Comparison of ENCODE assay signal across 22 mouse cellular contexts in the genomic region with DNA sequence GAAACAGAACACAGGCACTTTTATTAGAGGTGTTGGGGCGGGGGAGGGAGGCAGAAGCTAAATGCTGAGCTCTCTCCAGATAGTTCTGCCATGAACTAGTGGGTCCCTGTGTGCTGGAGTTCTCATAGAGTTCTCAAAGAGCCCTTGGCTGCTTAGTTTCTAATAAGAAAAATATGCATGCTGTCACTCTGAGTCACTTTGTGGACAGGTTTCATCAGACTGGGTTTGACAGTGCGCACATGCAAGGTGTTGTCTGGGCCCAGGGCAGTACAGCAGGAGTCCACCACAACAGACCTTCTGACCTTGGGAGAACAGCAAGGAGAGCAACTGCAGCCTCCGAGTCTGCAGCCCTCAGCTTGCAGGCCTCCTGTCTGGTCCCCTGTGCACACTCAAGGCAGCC. TPM values are rescaled to one million over a fixed set of nuclear protein-coding genes. Genes with fewer than 3 reads are reported as not detected.
A peak's percentile ranks its signal among the peaks of the same experiment; 100 is the strongest.
DNase-seq lines count a peak whose midpoint lies in the region; ATAC-seq and TF ChIP-seq lines count a peak whose summit lies in the region.
"Had no signal": no experiment of that assay in that cellular context is flagged by ENCODE, and none has a peak within 500 bp of the region (broad histone marks: within the 10 kb centered on the region; RNA-seq: fewer than 3 reads in every experiment).

No protein-coding gene starts in this region.

- DNase-seq in embryonic facial prominence, embryonic 10.5 days (ENCODE audit: low spot score), result no peak
- DNase-seq in limb, embryonic 10.5 days (ENCODE audit: low spot score), result no peak
- DNase-seq in midbrain, postnatal 0 days (ENCODE audit: low spot score), result no peak
- DNase-seq in layer of hippocampus, adult 11-12 months (ENCODE audit: low spot score), result no peak
- no peak for DNase-seq in left cerebral cortex, postnatal 4 days
- DNase-seq: adrenal gland, postnatal 25 days; cerebellum, adult 2 months; cerebellum, postnatal 10 days; forebrain, postnatal 0 days; gastrocnemius, postnatal 25 days; heart, adult 18-20 months; heart, postnatal 10 days; kidney, adult 18-20 months had no signal

- H3K9ac ChIP-seq in embryonic facial prominence, embryonic 13.5 days, result 0 out of 2 replicates have a peak overlapping the region, but pooled peaks have one; percentile 11
- H3K9ac ChIP-seq in limb, embryonic 12.5 days (replicated peaks), result no peak overlapping the region
- no peak overlapping the region for H3K9ac ChIP-seq in midbrain, postnatal 0 days (replicated peaks; ENCODE audit: low read length, poor library complexity, severe bottlenecking)
- H3K9ac ChIP-seq: forebrain, embryonic 12.5 days; forebrain, postnatal 0 days; hindbrain, embryonic 13.5 days had no signal

- no peak for TF ChIP-seq POLR2A in embryonic fibroblast, embryonic 13.5 days (IDR thresholded peaks at IDR 0.05; ENCODE audit: low read depth, low read length)

- no peak overlapping the region for H3K27ac ChIP-seq in embryonic facial prominence, embryonic 13.5 days
- no peak overlapping the region for H3K27ac ChIP-seq in embryonic facial prominence, embryonic 10.5 days (replicated peaks)
- peak overlapping the region; percentile 35; the same call in 1 of the 2 replicates for H3K27ac ChIP-seq in limb, embryonic 12.5 days
- no peak overlapping the region for H3K27ac ChIP-seq in limb, embryonic 10.5 days
- peak overlapping the region; percentile 1; the same call in 1 of the 2 replicates for H3K27ac ChIP-seq in embryonic fibroblast, embryonic 13.5 days (ENCODE audit: insufficient read depth, low read length)
- H3K27ac ChIP-seq in midbrain, postnatal 0 days (ENCODE audit: low read depth, low read length), result no peak overlapping the region
- H3K27ac ChIP-seq: forebrain, embryonic 12.5 days; hindbrain, embryonic 13.5 days; hindbrain, postnatal 0 days had no signal

- H3K36me3 ChIP-seq in embryonic facial prominence, embryonic 13.5 days, result peaks cover 51% of the 10 kb centered on the region
- peaks cover 40% of the 10 kb centered on the region for H3K36me3 ChIP-seq in embryonic facial prominence, embryonic 10.5 days (replicated peaks)
- H3K36me3 ChIP-seq in limb, embryonic 12.5 days, result peaks cover 44% of the 10 kb centered on the region
- peaks cover 38% of the 10 kb centered on the region for H3K36me3 ChIP-seq in limb, embryonic 10.5 days
- peaks cover 22% of the 10 kb centered on the region for H3K36me3 ChIP-seq in midbrain, postnatal 0 days (ENCODE audit: insufficient read depth, low read length)

- intact Hi-C loops in left cerebral cortex, postnatal 4 days (cut with DNase I), result no loop called here

- H3K4me1 ChIP-seq in embryonic facial prominence, embryonic 13.5 days, result no peaks in the 10 kb centered on the region
- peaks cover 21% of the 10 kb centered on the region for H3K4me1 ChIP-seq in embryonic facial prominence, embryonic 10.5 days
- peaks cover 5% of the 10 kb centered on the region for H3K4me1 ChIP-seq in limb, embryonic 12.5 days (replicated peaks)
- peaks cover 19% of the 10 kb centered on the region for H3K4me1 ChIP-seq in limb, embryonic 10.5 days
- H3K4me1 ChIP-seq in embryonic fibroblast, embryonic 13.5 days (ENCODE audit: control insufficient read depth, insufficient read depth, low read length), result peaks cover 12% of the 10 kb centered on the region
- no peaks in the 10 kb centered on the region for H3K4me1 ChIP-seq in midbrain, postnatal 0 days (ENCODE audit: insufficient read depth, low read length)
- H3K4me1 ChIP-seq: forebrain, embryonic 12.5 days; hindbrain, embryonic 13.5 days had no signal

- H3K4me3 ChIP-seq in embryonic facial prominence, embryonic 13.5 days, result no peak overlapping the region
- H3K4me3 ChIP-seq in embryonic facial prominence, embryonic 10.5 days, result no peak overlapping the region
- H3K4me3 ChIP-seq in limb, embryonic 12.5 days (replicated peaks), result no peak overlapping the region
- no peak overlapping the region for H3K4me3 ChIP-seq in limb, embryonic 10.5 days
- H3K4me3 ChIP-seq in embryonic fibroblast, embryonic 13.5 days (ENCODE audit: insufficient read depth, low read length), result no peak overlapping the region
- no peak overlapping the region for H3K4me3 ChIP-seq in midbrain, postnatal 0 days (ENCODE audit: low read depth, low read length)
- H3K4me3 ChIP-seq: forebrain, embryonic 12.5 days; hindbrain, embryonic 13.5 days had no signal

- TF ChIP-seq CTCF in embryonic fibroblast, embryonic 13.5 days (IDR thresholded peaks at IDR 0.05; ENCODE audit: borderline replicate concordance, insufficient read depth, low read length), result no peak
- TF ChIP-seq CTCF in midbrain, postnatal 0 days (IDR thresholded peaks at IDR 0.05), result no peak

- H3K9me3 ChIP-seq in embryonic facial prominence, embryonic 13.5 days, result no peaks in the 10 kb centered on the region
- H3K9me3 ChIP-seq in embryonic facial prominence, embryonic 10.5 days, result no peaks in the 10 kb centered on the region
- no peaks in the 10 kb centered on the region for H3K9me3 ChIP-seq in limb, embryonic 12.5 days
- H3K9me3 ChIP-seq in limb, embryonic 10.5 days (replicated peaks), result no peaks in the 10 kb centered on the region
- no peaks in the 10 kb centered on the region for H3K9me3 ChIP-seq in midbrain, postnatal 0 days (ENCODE audit: low read length)
- H3K9me3 ChIP-seq: forebrain, embryonic 12.5 days; hindbrain, embryonic 13.5 days had no signal

- H3K4me2 ChIP-seq in embryonic facial prominence, embryonic 13.5 days, result no peak overlapping the region
- H3K4me2 ChIP-seq in limb, embryonic 12.5 days, result no peak overlapping the region
- no peak overlapping the region for H3K4me2 ChIP-seq in midbrain, postnatal 0 days (ENCODE audit: low read depth, low read length, poor library complexity, severe bottlenecking)
- H3K4me2 ChIP-seq: forebrain, embryonic 12.5 days; hindbrain, embryonic 13.5 days had no signal

- 65% methylated on average over 3 of the region's 3 CpGs for WGBS in embryonic facial prominence, embryonic 13.5 days
- 76% methylated on average over 3 of the region's 3 CpGs for WGBS in embryonic facial prominence, embryonic 10.5 days
- whole genome bisulfite sequencing in limb, embryonic 12.5 days, result 69% methylated on average over 3 of the region's 3 CpGs
- WGBS in limb, embryonic 10.5 days, result 86% methylated on average over 3 of the region's 3 CpGs
- WGBS in midbrain, postnatal 0 days, result 83% methylated on average over 3 of the region's 3 CpGs

- ATAC-seq in embryonic facial prominence, embryonic 13.5 days (ENCODE audit: insufficient number of reproducible peaks, insufficient read depth, low FRiP score, low TSS enrichment, low read depth), result no peak
- no peak for ATAC-seq in limb, embryonic 12.5 days (ENCODE audit: insufficient number of reproducible peaks, insufficient read depth, low FRiP score, low TSS enrichment, low read depth)
- ATAC-seq in midbrain, postnatal 0 days (ENCODE audit: low FRiP score), result no peak
- ATAC-seq: activated CD4-positive, CD25-positive, alpha-beta regulatory T cell, adult 4 months; CD4-positive, CD25-positive, alpha-beta regulatory T cell, adult 4 months; forebrain, postnatal 0 days; hindbrain, postnatal 0 days; Patski had no signal

- H3K27me3 ChIP-seq in embryonic facial prominence, embryonic 13.5 days, result no peaks in the 10 kb centered on the region
- H3K27me3 ChIP-seq in embryonic facial prominence, embryonic 10.5 days (replicated peaks; ENCODE audit: low read depth, poor library complexity, severe bottlenecking), result no peaks in the 10 kb centered on the region
- H3K27me3 ChIP-seq in limb, embryonic 12.5 days, result no peaks in the 10 kb centered on the region
- no peaks in the 10 kb centered on the region for H3K27me3 ChIP-seq in limb, embryonic 10.5 days (ENCODE audit: low read depth, poor library complexity, severe bottlenecking)
- no peaks in the 10 kb centered on the region for H3K27me3 ChIP-seq in midbrain, postnatal 0 days (ENCODE audit: insufficient read depth, low read length)
- H3K27me3 ChIP-seq: forebrain, embryonic 12.5 days; hindbrain, embryonic 13.5 days; Patski had no signal

RNA-seq across cellular contexts. Expression of a gene that starts 21.6 kb away (rescaled TPM):
- 54.3 and 54.8 TPM in 2 replicates for polyA plus RNA-seq in embryonic facial prominence, embryonic 13.5 days (2015; fragmentation: Nextera tagmentation; extraction: Ambion mirVana)
- polyA plus RNA-seq in embryonic facial prominence, embryonic 10.5 days (2016; fragmentation: Nextera tagmentation; extraction: Ambion mirVana), result 62.9 and 64.8 TPM in 2 replicates
- polyA plus RNA-seq in limb, embryonic 12.5 days (2016; fragmentation: Nextera tagmentation; extraction: Ambion mirVana), result 64.1 and 67.1 TPM in 2 replicates
- polyA plus RNA-seq in limb, embryonic 10.5 days (2016; fragmentation: Nextera tagmentation; extraction: Ambion mirVana), result 63.5 and 67.6 TPM in 2 replicates
- 26.3 and 26.8 TPM in 2 replicates for polyA plus RNA-seq in embryonic fibroblast, embryonic 13.5 days (2011; ENCODE audit: insufficient read length, low read depth, missing spikeins)
- 30.8 and 48.9 TPM in 2 replicates for total RNA-seq in midbrain, postnatal 0 days (2014; rRNA removed)
- 85.9 and 94.3 TPM in 2 replicates for polyA plus RNA-seq in midbrain, postnatal 0 days (2015; fragmentation: Nextera tagmentation; extraction: Ambion mirVana)
- total RNA-seq in left cerebral cortex, postnatal 4 days (2021), result 10 to 100 TPM; 34.5 to 37.3 TPM

Comparison
In these comparisons a context has a peak if more than half of its experiments do, and no peak if none do; other contexts are left out.
1. H3K27ac ChIP-seq: peak in limb, embryonic 12.5 days (single experiment) and embryonic fibroblast, embryonic 13.5 days (single experiment); none in embryonic facial prominence, embryonic 13.5 days (single experiment), embryonic facial prominence, embryonic 10.5 days (single experiment), limb, embryonic 10.5 days (single experiment) and midbrain, postnatal 0 days (single experiment).